Mouse (Mus musculus): ENCODE measurements around the gene Ucn.

DNA sequence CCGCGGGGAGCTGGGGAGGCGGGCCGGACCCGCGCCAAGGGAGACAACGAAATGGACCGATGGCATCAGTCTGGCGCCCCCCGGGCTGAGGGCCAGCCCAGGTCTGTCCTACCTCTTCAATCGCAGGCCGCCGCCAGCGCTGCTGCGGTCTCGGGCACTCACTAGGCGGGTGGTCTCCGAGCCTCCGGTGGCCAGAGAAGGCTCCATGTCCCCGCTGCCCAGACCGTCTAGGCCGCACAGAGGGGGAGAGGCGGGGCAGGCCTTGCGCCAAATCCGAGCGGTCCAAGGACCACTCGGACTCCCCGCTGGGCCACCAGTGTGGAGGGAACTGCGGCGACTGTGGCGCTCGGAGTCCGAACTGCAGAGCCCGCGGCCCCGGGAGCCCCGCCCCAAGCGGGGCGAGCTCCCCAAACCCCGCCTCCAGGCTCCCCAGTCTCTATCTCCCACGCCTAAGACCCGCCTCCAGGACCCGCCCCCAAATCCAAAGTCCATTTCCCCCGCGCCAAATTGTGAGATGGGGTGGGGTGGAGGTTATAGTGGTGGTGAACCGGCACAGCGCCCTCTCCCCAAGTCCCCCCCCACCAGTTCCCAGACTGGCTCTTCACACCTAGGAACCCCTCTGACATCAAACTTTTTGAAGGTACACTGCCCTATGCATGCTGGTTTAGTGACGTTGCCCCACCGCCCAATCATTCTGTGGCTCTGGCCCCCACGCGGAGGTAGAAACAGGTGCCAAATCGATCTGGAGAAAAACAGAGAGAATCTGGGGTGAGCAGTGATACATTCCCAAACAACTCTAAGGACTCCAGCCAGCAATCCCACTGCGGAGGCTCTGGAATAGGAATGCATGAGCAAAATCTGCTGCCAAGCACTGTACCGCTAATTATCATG lies 45.2 kb downstream of the Ucn start:
- TF ChIP-seq CTCF (IDR thresholded peaks at IDR 0.05; ENCODE audit: insufficient read depth, low read length): no peak
- TF ChIP-seq POLR2A (IDR thresholded peaks at IDR 0.05; ENCODE audit: borderline replicate concordance, extremely low read depth, low read depth, low read length): no peak
